Mouse (Mus musculus) stomach, embryonic 15.5 days (tissue): Measurements from ENCODE around the gene Dnase1l2. TPM values are rescaled to one million over a fixed set of nuclear protein-coding genes. Genes with fewer than 3 reads are reported as not detected.

ENCODE experiments used
- ATAC-seq: fragments of 200-750 bp; cut with Nextera tagmentation; 2 replicates; pipeline ENCODE4 v1.8.0; 2017; ENCODE audit warnings: low read depth, moderate number of reproducible peaks, moderate TSS enrichment; ENCODE audit not compliant: insufficient read depth, low FRiP score
- H3K27ac ChIP-seq: fragments of 300-500 bp; sonication (generic); 2 replicates; pipeline ENCODE4 v1.5.1; 2015; ENCODE audit warnings: mild to moderate bottlenecking, inconsistent platforms
- H3K27me3 ChIP-seq: fragments of 300-500 bp; sonication (generic); replicated peaks from 2 replicates; pipeline ENCODE4 v1.6.1; 2015; ENCODE audit warnings: inconsistent platforms
- H3K36me3 ChIP-seq: fragments of 300-500 bp; sonication (generic); 2 replicates; pipeline ENCODE4 v1.6.1; 2015; ENCODE audit warnings: inconsistent platforms
- H3K4me1 ChIP-seq: fragments of 300-500 bp; sonication (generic); 2 replicates; pipeline ENCODE4 v1.6.1; 2015; ENCODE audit warnings: inconsistent platforms
- H3K4me2 ChIP-seq: fragments of 300-500 bp; sonication (generic); 2 replicates; pipeline ENCODE4 v1.6.1; 2015; ENCODE audit warnings: mild to moderate bottlenecking, inconsistent platforms
- H3K4me3 ChIP-seq: fragments of 300-500 bp; sonication (generic); replicated peaks from 2 replicates; pipeline ENCODE4 v1.5.1; 2015; ENCODE audit warnings: inconsistent platforms
- H3K9ac ChIP-seq: fragments of 300-500 bp; sonication (generic); 2 replicates; pipeline ENCODE4 v1.6.1; 2015; ENCODE audit warnings: inconsistent platforms
- H3K9me3 ChIP-seq: fragments of 300-500 bp; sonication (generic); 2 replicates; pipeline ENCODE4 v1.6.1; 2016; ENCODE audit warnings: inconsistent platforms
- WGBS: fragments of 180-500 bp; shearing (Covaris S2); methylation state at CpG from one replicate; pipeline ENCODE4 v1.1.7; 2015; 5-methylcytosine and 5-hydroxymethylcytosine counted together
- polyA plus RNA-seq: library from polyadenylated mRNA; unstranded; fragments of >200 nt; fragmentation: Nextera tagmentation; extraction: Ambion mirVana; gene quantifications from 2 replicates; pipeline ENCODE4 v1.2.1, GENCODE M21; 2015

Dnase1l2 gene
- polyA plus RNA-seq, 1 experiment from 2014 or later, result 4.6 TPM

- 62% methylated on average over 8 of the region's 8 CpGs for WGBS
Observed at GRCm38 (mm10) chr17:24391149-24391548, 51.8 kb downstream of the Dnase1l2 start.

More at GRCm38 (mm10) chr17:24391149-24391548, 51.8 kb downstream of the Dnase1l2 start:
- H3K27ac ChIP-seq, result no peak overlapping the region
- ATAC-seq, result no peak
- H3K9ac ChIP-seq, result no peak overlapping the region
- H3K27me3 ChIP-seq, result no peaks in the 10 kb centered on the region
- no peaks in the 10 kb centered on the region for H3K9me3 ChIP-seq
- no peak overlapping the region for H3K4me3 ChIP-seq
- no peak overlapping the region for H3K4me2 ChIP-seq
- H3K4me1 ChIP-seq, result no peaks in the 10 kb centered on the region; the same call in 1 of the 2 replicates
- 0 out of 2 replicates have a peak, but pooled peaks cover 5% of the 10 kb centered on the region for H3K36me3 ChIP-seq

Other genes with a start within 250 kb of the Dnase1l2 start
- gene Tbc1d24, start 237.5 kb downstream of the Dnase1l2 start, polyA plus RNA-seq, result 5.0 and 6.3 TPM in 2 replicates
- 8.1 and 8.5 TPM in 2 replicates for gene Ntn3, start 233.6 kb downstream of the Dnase1l2 start, polyA plus RNA-seq
- gene Tedc2, start 222.3 kb downstream of the Dnase1l2 start, polyA plus RNA-seq, result 9.8 and 10.0 TPM in 2 replicates
- 54.2 and 55.0 TPM in 2 replicates for gene Ccnf, start 191.6 kb downstream of the Dnase1l2 start, polyA plus RNA-seq
- gene Abca17, start 92.0 kb downstream of the Dnase1l2 start, polyA plus RNA-seq, result 0.09 and 0.23 TPM in 2 replicates
- gene Abca3, start 91.2 kb downstream of the Dnase1l2 start, polyA plus RNA-seq, result 11.9 TPM in 2 replicates
- 230 and 250 TPM in 2 replicates for gene Rnps1, start 28.5 kb downstream of the Dnase1l2 start, polyA plus RNA-seq
- 137 and 157 TPM in 2 replicates for gene Eci1, start 16.5 kb downstream of the Dnase1l2 start, polyA plus RNA-seq
- 30.8 and 33.7 TPM in 2 replicates for gene E4f1, start 27.2 kb upstream of the Dnase1l2 start, polyA plus RNA-seq
- 64.6 and 65.3 TPM in 2 replicates for gene Pgp, start 27.3 kb upstream of the Dnase1l2 start, polyA plus RNA-seq
- gene Bricd5, start 30.8 kb upstream of the Dnase1l2 start, polyA plus RNA-seq, result 0.31 TPM in 1 of 2 replicates, not detected in the other
- 25.0 and 30.5 TPM in 2 replicates for gene Mlst8, start 36.0 kb upstream of the Dnase1l2 start, polyA plus RNA-seq
- gene Caskin1, start 45.5 kb upstream of the Dnase1l2 start, polyA plus RNA-seq, result 2.6 and 3.0 TPM in 2 replicates
- gene Traf7, start 84.8 kb upstream of the Dnase1l2 start, polyA plus RNA-seq, result 82.7 and 84.2 TPM in 2 replicates
- 8.3 and 11.6 TPM in 2 replicates for gene Rab26, start 91.1 kb upstream of the Dnase1l2 start, polyA plus RNA-seq
- 27.3 and 29.0 TPM in 2 replicates for gene Pkd1, start 106.7 kb upstream of the Dnase1l2 start, polyA plus RNA-seq
- 45.4 TPM in 2 replicates for gene Tsc2, start 189.5 kb upstream of the Dnase1l2 start, polyA plus RNA-seq
- gene Nthl1, start 189.6 kb upstream of the Dnase1l2 start, polyA plus RNA-seq, result 18.7 and 20.3 TPM in 2 replicates
- 51.0 and 53.7 TPM in 2 replicates for gene Slc9a3r2, start 207.2 kb upstream of the Dnase1l2 start, polyA plus RNA-seq
- gene Npw, start 215.4 kb upstream of the Dnase1l2 start, polyA plus RNA-seq, result 0.30 and 0.46 TPM in 2 replicates
- 19.3 and 22.1 TPM in 2 replicates for gene Zfp598, start 226.6 kb upstream of the Dnase1l2 start, polyA plus RNA-seq
- gene Syngr3, start 246.8 kb upstream of the Dnase1l2 start, polyA plus RNA-seq, result 6.3 and 6.9 TPM in 2 replicates